Mouse (Mus musculus): ENCODE data around the gene Gm28539.
"Not testable (repeated sequence)": the region's sequence is repeated elsewhere in the genome, so short reads cannot be mapped to it uniquely, and the experiment has no call there.

Gm28539 gene

DNA sequence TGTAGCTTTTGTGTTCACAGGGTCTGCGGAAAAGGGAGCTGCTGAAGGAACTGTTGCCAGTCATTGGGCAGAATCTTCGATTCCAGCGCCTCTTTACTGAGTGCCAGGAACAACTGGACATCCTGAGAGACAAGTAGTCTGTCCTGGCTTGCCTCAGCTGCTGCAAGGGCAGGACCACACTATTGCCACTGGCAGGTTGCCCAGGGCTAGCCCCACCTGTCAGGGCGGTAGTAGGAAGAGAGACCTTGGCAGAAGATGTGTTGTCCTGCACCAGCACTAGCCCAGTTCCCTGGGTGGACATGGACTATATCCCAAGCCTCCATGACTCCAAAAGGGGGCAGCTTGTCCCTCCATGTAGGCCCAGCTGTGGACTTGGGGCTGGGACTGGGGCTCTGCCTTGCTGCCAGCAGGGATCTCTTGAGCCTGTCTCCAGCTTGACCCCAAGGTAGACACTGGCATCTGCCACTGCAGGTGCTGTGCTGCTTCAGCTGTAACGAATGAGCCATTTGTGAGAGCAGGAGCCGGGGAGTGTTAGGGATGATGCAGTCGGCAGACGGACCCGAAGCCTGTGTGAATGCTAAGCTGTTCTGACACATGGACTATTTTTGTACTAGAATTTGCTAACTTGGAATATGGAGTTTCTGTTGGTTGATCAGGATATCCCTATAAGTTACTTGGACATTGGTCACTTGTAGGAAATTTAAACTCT is 133.2 kb downstream of the Gm28539 start:
- no peak for DNase-seq

DNA sequence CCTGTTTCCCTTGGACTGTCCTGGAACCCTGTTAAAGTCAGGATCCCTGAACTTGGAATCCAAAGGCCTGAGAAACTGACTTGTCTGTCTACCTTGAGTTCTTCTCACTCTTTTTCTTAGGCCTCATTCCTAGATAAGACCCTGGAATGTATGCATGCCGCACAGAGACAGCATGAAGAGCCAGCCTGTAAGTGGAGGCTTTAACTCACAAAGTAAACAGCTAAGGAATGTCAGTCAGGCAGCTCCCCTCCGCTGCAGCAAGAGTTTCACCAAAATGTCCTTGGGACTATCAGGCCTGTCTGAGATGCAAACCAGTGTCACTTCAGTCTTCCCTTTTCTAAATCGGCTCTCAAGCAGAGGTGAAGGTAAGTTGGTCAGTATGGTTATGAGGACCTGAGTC is 134.5 kb downstream of the Gm28539 start:
- DNase-seq = no peak

DNA sequence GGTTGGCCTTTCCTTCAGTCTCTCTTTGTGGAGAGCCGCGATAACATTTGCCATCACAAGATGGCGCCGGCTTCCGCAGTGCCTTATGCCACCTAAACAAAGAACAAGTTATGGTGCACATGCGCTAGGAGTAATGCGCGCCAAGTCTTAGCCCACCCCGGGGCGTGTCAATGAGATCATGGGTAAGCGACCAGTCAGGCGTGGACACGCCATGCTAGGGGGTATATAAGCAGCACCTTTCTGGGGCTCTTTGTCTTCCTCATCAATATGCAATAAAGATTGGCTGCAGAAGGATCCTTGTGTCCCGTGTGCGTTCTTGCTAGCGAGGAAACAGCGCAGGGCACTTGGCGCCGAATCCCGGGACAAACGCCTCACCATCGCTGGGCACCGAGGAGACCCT is 139.3 kb downstream of the Gm28539 start:
- DNase-seq = not testable (repeated sequence)

DNA sequence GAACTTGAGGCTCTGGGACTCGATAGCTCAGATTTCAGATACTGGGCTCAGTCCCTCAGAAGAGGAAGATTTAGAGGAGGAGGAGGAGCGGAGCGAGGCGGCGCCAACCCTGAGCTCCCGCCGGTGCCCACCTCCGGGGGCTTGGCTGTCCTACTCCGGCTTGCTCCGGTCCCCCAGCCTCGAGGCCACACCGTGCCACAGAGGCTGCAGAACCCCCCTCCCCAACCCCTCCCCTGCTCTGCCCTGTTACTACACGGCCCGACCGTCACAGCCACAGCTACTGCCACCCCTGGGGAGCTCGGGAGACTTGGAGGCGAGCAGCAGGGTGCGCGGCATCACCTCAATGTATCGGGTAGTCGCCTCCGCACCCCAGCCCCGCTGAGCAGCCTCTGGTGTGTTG is 139.9 kb downstream of the Gm28539 start:
- no peak for DNase-seq

DNA sequence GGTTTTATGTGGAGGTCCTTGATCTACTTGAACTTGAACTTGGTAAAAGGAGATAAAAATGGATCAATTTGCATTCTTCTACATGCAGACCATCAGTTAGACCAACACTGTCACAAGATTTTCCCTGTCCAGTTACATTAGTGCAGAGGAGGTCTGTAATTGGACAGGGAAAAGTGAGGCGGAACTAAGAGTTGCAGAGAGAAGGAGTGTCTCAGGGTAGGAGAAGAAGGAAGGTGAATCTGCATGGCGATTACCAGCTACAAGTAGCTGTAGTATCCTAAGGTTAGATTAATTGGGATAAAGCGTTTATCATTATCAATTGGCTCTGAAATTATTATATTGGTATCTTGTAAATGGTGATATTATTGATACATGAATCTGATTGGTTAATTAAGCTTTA is 150.0 kb downstream of the Gm28539 start:
- no peak for DNase-seq

DNA sequence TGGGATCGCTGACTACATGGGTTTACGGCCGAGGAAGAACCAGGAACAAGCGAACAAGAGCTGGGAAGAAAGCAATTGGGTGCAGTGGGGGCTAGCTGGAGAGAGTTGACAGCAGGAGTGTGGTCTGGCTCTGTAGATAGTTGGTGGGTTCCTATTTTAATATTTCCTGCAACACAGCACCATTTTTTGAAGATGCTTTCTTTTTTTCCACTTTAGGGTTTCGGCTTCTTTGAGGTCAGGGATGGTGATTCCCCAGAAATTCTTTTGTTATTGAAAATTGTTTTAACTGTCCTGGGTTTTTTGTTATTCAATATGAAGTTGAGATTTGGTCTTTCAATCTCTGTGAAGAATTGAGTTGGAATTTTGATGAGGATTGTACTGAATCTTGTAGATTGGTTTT is 150.5 kb downstream of the Gm28539 start:
- no peak for DNase-seq

DNA sequence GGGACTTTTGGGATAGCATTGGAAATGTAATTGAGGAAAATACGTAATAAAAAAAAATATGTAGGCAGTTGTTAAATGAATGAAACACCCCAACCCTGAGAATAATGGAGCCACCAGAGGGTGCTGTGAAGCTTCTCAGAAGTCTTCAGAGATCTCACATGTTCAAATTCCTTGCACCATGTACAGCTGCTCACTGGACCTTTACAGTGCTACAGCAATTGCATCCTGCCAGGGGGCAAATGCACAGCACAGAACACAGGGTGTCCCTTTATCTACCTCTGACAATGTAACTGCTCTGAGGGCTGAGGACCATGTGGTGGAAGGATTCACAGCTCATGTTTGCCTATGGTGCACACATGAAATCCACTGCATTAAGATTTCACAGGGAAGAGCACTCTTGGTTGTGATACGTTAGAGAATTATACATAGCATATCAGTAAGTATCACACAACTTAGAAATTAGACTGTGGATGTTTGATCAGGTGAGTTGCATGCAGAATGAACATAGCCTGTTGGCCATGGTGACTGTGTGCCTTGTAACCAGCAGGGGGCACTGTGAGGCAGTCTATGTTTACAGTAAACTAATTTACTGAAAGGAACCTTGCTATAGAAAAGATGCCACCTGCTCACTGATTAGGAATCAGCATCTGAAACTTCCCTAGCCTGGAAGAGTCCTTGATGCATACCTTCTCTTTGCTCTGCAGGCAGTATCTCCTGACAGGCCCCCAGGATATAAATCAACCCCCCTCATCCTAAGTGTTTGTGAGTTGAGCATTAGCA is 166.4 kb downstream of the Gm28539 start:
- DNase-seq = peak; percentile 0

DNA sequence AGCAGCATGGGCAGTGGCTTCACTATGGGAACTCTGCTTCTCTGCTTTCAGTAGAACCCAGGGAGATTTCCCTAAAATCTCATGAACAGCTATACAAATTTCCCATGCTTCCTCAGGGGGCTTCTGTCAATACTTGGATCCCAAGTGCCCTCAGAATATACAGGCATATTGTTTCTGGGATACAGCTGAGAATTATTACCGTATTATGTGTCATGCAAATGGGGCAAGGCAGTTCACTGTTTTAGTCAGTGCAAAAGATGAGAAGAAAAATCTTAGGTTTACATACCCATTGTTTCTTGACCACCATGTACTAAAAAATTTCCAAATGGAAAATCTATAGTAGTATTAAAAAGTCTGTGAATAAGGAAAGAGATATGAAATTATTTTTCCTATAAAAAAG is 167.4 kb downstream of the Gm28539 start:
- DNase-seq = no peak

DNA sequence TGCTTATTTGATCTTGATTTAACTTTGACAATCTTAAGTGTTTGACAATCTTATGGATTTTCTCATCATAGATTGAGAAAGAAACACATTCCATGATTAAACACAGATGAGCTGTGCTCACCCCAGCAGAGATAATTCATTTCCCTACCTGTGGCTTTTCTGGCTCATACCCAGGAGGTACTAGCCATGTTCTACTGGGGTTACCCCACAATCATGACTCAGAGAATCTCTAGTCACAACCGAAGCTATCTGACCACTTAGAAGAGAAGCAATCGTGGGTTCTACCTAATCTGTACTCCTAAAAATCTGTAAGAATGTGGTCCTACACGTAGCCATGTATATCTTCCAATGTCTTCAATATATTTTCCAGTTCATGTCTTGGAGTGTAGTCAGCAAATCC is 168.9 kb downstream of the Gm28539 start:
- DNase-seq = no peak
